Mouse (Mus musculus): Measurements from ENCODE around the gene Cyp2a5.
"Not testable (repeated sequence)": the region's sequence is repeated elsewhere in the genome, so short reads cannot be mapped to it uniquely, and the experiment has no call there.

Gene Cyp2a5

GRCm38 (mm10) chr7:26835059-26835458 lies at the start of gene Cyp2a5:
Gene Cyp2a5 (plus strand): TSS chr7:26835305.
- DNase-seq (ENCODE audit: extremely low spot score): not testable (repeated sequence)

- DNase-seq (ENCODE audit: extremely low spot score): not testable (repeated sequence)
Observed at GRCm38 (mm10) chr7:26786013-26786412, 49.1 kb upstream of the Cyp2a5 start.

DNA sequence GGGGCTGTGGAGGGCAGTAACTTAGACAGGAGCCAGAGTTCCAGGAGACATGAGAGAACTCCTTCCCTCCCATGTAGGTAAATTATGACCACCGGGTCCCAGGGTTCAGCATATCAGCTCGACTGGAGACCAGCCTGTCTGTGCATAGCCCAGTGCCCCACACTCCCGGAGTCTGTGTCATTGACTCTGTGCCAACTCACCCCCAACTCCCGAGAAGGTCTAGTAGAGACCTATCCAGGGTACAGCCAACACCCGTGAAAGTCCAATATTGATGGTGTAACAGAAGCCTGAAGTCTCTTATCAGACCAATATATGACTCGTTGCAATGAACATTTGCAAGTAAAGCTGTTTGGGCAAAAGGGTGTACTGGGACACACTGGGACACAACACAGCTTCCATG lies 45.1 kb upstream of the Cyp2a5 start:
- no peak for DNase-seq (ENCODE audit: extremely low spot score)

DNA sequence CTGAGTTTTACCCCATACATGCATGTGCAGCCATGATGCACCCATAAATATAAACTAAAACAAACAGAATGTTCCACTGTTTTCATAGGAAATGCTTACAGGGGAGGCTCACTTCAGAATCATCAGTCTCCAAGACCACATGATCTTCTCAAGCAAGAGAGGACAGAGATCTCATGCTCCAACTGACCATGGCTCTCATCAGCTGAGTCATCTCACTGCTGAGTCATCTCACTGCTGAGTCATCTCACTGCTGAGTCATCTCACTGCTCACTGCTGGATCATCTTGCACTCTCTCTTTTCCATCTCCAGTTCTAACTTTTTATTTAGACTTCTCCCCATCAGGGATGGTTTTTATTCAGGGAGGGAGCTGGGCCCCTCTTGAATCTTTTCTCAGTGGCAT lies 35.0 kb upstream of the Cyp2a5 start:
- no peak for DNase-seq (ENCODE audit: extremely low spot score)

GRCm38 (mm10) chr7:26800996-26801395 lies 34.1 kb upstream of the Cyp2a5 start:
- no peak for DNase-seq (ENCODE audit: extremely low spot score)

DNA sequence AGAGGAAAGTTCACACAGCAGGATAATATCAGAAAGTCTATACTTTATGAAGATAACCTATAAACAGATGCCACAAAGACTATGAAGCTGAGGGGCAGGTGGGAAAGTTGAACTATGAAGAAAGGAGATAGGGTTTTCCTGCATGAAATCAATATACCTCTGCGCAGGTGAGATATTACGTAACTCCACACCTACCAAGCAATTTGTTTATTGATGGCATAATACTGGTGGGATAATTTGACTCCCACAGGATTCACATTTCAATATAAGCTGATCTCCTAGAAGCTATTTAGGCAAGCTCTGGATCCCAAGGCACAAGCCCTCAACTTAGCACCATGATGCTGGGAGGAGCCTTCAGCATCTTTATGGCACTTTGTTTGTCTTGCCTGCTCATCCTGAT lies 26.5 kb upstream of the Cyp2a5 start, which contains the start of gene Cyp2g1:
Cyp2g1 (plus strand) TSS at position 301 of the 400 bp plus-strand sequence.
- no peak for DNase-seq (ENCODE audit: extremely low spot score)

GRCm38 (mm10) chr7:26831556-26832292 lies 3.4 kb upstream of the Cyp2a5 start:
- DNase-seq (ENCODE audit: extremely low spot score): not testable (repeated sequence)

DNA sequence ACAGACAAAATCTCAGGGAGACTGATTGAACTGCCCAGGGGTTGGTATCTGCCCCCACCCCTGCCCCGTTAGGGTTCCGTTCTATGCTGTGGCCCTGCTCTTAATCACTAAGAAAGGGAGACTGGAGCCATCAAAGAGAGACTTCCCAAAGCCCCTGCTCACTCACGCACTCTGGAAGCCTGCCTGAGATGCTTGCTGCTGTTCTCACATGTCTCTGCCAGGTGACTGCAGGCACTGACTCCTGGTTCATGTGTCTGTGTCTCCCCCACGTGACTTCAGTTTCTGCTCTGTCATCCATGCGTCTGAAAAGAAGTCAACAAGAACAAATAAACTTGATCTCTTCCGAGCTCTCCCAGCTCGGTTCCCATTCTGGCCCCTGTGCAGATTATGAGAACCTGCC lies 2.4 kb upstream of the Cyp2a5 start:
- not testable (repeated sequence) for DNase-seq (ENCODE audit: extremely low spot score)

- DNase-seq (ENCODE audit: extremely low spot score): not testable (repeated sequence)
Observed at GRCm38 (mm10) chr7:26843400-26843799, 8.3 kb downstream of the Cyp2a5 start.

- DNase-seq (ENCODE audit: extremely low spot score): not testable (repeated sequence)
Observed at GRCm38 (mm10) chr7:26850063-26850462, 15.0 kb downstream of the Cyp2a5 start.

- DNase-seq (ENCODE audit: extremely low spot score): not testable (repeated sequence)
Observed at GRCm38 (mm10) chr7:26878581-26878980, 43.5 kb downstream of the Cyp2a5 start.

GRCm38 (mm10) chr7:26880600-26880999 lies 45.5 kb downstream of the Cyp2a5 start:
- DNase-seq (ENCODE audit: extremely low spot score): not testable (repeated sequence)

Measured in embryo, embryonic 9.5 days (tissue).